Mouse (Mus musculus): ENCODE data around the gene Ttc23l.
"Not testable (repeated sequence)": the region's sequence is repeated elsewhere in the genome, so short reads cannot be mapped to it uniquely, and the experiment has no call there.

The Ttc23l gene

DNA sequence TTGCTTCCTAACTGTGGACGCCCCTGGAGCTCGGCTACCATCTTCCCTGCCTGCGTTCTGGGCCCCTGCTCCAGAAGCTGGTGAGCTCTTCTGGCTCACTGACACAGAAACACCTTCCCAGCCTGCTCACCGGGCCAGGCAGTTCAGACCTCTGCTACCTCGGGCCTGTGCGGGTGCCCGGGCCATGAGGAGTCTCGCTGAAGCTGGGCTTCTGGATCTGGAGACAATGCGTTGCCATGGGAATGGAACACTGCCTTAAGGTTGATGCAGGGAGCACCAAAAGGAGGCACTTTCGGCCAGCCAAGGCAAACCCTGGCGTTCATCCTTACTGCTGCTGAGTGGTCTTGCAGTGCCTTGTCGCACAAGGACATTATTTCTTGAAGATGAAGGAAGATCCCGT, at the start of gene Ttc23l:
Ttc23l (minus strand) TSS at position 204 of the 400 bp plus-strand sequence.
- no peak for DNase-seq (ENCODE audit: low read depth, low spot score)

DNA sequence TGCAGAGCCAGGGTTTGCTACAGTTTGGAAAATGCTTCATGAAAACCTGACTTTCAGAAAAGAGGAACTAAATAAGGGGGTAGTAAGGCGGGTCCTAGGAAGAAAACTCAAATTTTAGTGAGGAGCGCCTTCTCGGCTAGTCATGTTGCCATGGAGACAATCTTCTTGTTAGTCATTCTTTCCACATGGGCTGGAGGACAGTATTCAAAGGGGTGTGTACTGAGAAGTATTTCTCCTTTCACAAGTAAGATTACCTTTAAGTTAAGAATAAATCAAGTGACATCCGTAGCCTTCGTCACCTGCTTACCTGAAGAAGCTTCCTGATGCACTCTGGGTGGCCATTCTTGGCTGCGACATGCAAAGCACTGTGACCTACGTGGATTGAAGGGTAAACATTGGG, 40.9 kb upstream of the Ttc23l start:
- no peak for DNase-seq (ENCODE audit: low read depth, low spot score)

DNA sequence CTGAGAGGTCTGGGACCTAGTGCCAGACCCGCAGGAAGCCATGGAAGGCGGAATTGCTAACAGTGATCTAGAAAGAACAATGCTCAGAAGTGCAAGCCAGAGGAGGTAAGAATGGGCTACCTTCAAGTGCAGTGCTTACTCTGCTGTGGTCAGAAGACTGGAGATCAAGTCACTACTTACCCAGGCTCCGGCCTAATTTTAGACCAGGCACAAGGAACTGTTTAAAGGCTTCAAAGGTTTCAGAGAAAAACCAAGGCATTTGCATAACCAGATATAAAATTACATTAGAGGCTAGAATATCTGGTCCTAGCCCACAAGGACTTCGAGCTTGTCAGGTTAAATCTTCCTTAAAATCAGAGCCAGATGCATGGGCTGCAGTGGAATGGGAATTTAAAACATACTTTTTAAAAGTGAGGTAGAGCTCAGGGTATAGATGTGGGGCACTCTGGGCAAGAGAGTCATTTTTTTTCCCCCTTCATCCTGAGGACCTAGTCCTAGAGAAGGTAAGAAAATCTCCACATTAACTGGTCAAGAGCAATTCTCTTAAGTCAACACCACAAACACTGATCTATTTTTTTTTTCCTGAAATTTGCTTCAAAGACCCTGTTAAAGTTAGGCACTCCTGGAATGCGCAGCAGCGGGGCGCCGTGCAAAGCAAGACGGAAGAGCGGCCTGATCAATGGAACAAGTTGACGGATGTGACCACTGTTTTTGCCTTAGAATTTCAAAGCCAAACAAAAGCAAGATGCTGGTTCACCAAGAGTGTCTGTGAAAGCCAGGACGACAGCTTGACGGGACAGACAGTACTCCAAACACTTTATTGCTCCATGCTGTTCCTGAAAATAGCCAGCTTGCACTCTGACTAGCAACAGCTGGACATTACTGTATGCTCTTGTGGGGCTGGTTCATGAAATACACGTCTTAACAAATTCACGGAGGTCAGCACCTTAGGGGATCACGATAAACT, 40.1 kb upstream of the Ttc23l start:
- DNase-seq (ENCODE audit: low read depth, low spot score), result peak; percentile 70

DNA sequence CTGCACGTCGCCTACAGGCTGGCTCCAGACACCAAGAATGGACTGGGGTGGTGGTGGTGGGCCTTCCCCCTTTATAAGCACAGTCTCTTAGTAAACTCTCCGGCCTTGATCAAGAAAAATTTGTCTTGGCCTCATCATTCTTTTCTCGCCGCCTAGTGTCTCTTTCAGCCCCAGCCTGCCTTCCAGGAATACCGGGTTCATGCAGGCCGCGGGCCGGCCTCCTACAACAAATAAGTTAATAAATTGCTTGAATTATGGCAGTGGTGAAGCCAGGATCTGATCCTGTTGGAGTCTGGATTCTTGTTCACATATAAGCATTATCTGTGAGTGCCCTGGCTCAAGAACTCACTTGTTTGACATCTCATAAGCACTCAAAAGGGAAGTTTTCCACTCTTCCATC, 38.4 kb upstream of the Ttc23l start:
- no peak for DNase-seq (ENCODE audit: low read depth, low spot score)

DNA sequence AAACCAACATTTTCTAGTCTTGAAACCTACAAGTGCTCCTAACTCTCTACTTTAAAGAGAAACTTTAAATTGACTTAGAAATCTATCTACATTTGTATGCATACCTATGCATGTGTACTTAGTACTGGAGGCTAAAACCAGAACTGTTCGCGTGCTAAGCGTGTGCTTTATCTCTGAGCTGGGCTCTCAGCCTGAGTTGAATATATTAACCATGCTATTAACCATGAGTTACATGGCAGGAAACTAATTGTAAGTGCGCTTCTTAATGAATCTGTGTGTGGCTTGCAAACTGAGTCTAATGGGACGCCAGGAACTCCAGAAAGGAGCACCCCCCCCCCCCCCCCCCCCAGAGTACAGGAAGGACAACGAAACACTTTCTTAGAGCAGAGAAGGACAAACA, 36.9 kb upstream of the Ttc23l start:
- DNase-seq (ENCODE audit: low read depth, low spot score), result no peak

DNA sequence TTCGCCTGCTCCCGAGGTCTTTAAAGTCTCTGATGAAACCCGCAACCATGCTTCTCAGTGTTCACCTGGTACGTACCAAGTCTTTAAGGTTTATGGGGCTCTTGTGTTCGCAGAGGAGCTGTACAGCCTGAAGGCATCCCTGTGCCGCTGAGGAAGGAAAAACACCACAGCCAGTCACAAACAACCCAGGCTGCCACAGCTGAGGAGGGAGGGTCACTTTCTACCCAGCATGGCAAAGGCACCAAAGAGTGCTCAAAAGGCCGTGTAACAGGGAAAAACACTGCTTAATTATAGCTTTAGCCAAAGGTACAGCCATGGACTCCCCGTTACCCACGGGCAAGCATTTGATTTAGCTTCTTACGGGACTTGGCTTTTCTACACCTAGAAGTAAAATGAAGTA, 36.4 kb upstream of the Ttc23l start:
- peak; percentile 45 for DNase-seq (ENCODE audit: low read depth, low spot score)

DNA sequence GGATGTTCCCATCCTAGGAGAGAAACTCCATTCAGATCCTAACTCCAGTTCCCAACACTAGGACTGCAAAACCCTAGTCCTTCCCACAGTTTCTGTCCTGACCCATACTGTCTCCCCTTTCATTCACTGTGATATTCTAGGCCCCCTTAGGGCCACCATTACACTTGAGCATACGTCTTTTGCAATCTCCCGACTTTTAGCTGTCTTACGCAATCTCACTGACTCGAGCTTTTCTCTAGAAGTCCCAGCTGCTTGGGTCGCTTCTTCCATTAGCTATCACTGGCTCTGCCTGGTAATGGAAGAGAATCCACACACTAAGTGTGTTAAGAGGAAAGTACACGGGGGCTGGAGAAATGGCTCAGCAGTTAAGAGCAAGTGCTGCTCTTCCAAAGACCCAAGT, 34.6 kb upstream of the Ttc23l start:
- DNase-seq (ENCODE audit: low read depth, low spot score), result no peak

DNA sequence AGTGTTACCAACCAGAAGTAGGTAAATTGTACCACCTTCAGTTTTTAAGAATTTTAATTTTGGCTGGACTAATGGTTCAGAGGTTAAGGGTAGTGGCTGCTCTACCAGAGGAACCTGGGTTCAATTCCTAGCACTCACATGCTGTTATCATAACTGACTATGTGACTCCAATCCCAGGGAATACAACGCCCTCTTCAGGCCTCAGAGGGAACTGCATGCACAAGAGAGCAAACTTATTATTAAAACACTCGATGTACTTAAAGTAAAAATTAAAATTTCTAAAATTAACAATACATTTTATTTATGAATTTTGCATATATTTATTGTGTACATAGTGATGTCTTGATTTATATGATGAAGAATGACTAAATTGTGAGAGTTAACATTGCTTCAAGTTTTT, 28.1 kb upstream of the Ttc23l start:
- no peak for DNase-seq (ENCODE audit: low read depth, low spot score)

DNA sequence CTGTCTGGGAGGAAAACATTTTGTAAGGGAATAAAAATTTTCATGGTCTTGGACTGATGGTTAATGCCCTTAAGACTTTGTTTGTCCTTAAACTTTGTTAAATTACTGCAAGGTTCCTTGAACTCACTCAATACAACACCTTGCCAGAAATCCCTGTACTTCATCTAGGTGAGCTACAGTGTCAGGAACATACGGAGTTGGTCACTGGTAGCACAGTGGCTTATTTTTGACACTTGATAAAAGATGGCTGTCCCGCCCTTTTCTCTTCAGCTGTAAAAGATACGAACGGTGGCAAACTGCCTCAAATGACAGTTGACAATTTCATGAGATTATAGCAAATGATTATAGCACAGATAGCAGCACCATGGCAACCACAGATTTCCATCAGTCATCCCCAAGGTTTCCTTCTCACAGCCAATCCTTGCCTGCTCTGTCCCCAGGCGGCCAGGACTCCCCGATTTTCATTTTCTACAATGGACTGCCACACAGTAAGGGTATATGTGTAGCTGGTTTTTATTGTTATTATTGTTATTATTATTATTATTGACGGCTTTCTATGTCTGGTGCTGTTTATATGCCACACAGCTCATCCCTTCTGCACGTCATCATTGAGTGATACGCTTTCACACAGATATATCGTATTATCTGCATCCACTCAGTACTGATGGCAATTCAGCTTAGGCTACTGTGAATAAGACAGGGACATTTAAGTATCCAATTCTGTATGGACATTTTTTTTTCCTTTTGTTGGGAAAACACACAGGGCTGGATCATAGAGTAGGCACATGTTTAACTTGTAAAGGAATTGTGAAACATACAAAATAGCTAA, 26.1 kb upstream of the Ttc23l start:
- DNase-seq (ENCODE audit: low read depth, low spot score), result no peak

DNA sequence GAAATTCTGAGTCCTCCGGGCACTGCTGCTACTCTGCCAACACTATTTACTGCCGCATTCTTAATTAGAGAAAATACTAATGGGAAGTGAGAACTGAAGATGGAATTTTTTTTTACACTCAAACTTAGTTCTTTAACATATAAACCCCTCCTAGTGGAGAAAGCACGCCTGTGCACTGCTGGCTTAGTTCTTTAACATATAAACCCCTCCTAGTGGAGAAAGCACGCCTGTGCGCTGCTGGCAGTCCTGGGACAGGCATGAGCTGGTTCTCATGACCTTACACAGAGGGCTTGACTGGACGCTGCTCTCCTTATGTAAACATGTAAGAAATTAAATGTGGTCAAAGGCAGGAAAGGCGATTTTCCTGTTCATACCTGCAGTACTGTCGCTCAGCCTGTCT, 24.9 kb upstream of the Ttc23l start:
- DNase-seq (ENCODE audit: low read depth, low spot score), result peak; percentile 67

DNA sequence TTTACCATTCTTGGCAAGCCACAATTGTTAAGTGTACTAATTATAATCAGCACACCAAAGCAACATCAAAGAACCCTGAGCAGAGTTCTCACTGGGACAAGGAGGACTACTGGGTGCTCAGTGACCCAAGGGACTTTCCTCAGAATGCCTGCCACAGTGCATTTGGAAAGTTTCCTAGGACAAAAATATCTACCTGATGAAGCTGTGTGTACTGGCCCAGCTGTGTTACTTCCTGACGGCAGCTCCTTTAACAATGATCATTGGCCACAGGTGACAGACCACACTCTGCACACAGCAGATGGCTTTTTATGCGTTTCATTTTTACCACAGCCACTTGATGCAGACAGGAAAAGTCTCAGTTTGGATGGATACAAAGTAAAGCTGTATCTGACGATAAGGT, 20.7 kb upstream of the Ttc23l start:
- DNase-seq (ENCODE audit: low read depth, low spot score), result no peak

DNA sequence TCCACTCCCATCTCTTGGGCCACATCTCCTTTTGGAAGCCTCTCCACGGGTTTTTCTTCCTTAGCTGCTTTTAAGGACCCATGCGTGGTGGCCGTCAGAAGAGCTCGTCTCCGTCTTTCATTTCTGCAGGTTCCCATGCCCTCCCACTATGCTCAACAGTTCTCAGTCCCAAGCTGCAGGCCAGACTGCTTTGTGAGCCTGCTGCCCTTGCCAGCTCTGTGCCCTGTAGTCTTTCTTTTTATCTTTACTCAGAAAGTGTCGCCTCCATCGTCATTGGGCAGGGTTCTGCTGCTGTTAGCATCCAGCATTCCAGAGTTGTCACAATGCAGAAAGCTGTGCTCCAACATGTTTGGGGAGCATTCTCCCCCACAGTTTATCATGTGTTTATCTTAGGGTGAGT, 8.0 kb upstream of the Ttc23l start:
- DNase-seq (ENCODE audit: low read depth, low spot score), result no peak

DNA sequence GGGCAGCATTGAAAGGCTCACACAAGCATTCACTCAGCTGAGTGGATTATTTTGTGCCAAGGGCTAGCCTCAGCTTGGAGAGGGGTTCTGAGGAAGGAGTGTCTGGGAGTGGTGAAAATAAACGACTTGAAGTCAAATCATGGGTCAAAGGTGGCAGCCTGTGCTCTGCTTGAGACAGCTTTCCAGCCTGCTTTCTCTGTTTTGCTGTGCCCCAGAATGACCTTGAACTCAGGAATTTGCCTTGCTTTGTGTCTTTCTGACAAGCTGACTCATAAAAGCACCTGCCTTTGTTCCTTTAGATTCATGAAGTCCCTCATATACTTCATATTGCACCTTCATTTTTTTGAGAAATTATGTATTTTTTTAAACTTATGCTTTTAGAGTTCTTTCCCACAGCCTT, 5.7 kb upstream of the Ttc23l start:
- DNase-seq (ENCODE audit: low read depth, low spot score), result no peak

DNA sequence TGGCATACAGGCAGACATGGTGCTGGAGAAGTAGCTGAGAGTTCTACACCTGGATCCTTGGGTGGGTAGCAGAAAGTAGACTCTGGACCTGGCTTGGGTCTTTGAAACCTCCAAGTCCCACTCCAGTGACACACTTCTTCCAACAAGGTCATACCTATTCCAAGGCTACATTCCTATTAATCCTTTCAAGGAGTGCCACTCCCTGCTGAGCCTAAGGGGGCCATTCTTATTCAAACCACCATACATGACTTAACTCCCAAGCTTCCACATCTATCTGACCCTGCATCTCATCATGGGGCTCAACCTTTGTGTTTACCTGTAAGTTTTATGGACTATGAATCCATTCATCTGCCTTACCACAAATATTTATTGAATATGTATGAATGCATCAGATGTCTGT, 3.8 kb upstream of the Ttc23l start:
- DNase-seq (ENCODE audit: low read depth, low spot score), result no peak

DNA sequence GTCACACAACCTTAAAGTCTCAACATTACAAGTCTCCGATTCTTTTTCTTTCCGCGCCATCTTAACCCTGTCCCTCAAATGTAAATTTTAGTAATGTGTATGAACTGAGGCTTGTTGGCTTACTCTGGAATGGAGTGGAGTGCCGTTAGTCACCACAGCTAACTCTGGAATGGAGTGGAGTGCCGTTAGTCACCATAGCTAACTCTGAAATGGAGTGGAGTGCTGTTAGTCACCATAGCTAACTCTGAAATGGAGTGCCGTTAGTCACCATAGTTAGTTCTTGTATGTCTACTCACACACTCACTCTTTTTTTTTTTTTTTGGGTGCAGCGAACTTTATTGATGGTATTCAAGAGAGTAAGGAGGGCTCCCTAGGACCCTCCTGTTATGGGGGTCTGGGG, 1.5 kb upstream of the Ttc23l start:
- DNase-seq (ENCODE audit: low read depth, low spot score), result no peak

DNA sequence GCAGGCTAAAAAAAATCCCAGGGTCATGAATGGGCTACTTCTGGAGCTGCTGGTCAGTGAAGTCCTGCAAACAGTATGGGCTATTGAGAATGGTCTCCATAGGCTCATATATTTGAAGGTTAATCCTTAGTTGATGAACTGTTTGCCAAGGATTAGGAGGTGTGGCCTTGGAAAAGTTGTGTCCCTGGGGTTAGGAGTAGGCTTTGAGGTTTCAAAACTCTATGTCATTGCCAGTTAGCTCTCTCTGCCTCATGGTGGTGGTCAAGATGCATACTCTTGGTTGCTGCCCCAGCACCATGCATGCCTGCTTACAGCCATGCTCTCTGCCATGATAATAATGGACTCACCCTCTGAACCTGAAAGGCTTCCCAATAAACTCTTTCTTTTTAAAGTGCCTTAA, 4.1 kb downstream of the Ttc23l start:
- DNase-seq (ENCODE audit: low read depth, low spot score), result no peak

DNA sequence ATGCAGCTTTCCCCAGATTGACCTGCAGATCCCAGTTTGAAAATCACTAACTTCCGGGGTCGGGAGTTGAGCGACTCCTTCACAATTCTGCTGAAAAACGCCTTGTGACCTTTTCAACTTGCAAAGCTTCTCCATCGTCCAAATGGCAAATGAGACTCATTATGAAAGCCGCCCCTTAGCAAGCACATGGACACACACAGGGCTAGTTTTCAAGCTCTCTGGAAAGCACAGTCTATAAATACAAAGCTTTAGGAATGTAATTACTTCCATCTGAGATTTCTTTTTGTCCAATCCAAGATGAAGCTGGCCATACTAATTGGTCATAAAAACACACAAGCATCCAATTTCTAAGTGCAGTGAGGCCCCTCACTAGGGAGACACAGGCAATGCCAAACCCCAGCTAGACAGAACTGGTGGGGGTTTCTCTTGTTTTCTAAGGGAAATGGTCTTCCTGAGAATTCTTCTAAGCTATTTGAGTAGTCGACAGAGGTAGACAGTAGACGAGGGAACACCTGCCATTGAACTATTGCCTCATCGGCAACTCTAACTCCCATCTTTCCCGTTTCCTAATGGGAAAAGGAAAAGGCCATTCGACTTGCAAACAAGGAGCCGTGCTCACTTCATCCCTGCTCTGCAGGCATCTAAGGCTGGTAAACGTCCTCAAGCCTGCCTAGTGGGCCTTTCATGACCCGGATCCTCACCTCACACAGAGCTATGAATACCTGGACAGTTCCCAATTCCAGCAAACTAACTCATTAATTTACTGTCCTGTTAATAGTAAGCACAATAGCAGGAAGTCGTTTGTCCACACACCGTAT, 18.0 kb downstream of the Ttc23l start:
- peak; percentile 70 for DNase-seq (ENCODE audit: low read depth, low spot score)

DNA sequence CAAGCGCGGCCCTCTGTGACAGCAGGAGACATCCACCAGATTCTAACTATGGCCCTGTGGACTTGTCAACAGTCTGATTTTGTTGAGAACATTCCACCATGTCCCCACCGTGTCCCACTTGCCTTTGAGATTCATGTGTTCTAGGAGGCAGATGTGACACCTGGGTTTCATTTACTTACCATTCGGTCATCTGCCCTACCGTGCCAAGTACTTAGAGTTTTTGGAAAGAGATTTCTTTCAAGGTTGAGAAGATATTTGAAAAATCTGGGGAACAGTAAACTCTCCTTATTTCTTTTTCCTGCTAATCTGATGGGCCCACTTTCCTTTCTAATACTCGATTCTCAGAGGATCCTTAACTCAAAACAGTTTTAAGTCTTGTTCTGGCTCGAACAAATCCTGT, 22.5 kb downstream of the Ttc23l start:
- DNase-seq (ENCODE audit: low read depth, low spot score), result peak; percentile 14

DNA sequence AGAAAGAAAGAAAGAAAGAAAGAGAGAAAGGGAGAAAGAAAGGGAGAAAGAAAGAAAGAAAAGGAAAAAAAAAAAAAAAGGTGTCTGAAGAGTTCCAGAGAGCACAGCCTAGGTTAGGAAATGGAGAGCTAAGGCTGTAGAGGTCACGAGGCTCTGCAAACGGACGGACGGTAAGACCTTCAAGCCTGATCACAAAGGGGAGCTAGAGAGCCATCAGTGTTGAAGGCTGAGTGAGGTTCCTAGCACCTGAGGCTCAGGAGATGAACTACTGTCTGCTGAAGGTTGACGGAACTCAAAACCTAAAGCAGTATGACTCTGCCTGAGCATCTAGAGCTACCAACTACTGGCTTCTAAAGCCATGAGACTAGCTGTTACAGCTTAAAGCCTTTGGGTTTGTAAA, 23.9 kb downstream of the Ttc23l start:
- DNase-seq (ENCODE audit: low read depth, low spot score), result no peak

DNA sequence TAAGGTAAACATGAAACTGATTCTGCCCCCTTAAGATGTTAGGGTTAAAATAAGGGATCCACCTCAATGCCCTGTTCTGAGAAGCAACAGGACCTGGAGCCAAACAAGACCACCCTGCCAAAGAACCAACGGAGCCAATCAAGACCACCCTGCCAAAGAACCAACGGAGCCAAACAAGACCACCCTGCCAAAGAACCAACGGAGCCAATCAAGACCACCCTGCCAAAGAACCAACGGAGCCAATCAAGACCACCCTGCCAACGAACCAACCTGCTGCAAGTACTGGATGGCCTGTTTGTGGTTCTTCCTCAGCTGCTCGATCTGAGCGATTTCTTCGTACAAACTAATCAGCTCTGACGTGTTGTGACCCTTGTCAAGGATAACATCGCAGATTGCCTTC, 25.1 kb downstream of the Ttc23l start:
- DNase-seq (ENCODE audit: low read depth, low spot score), result not testable (repeated sequence)

DNA sequence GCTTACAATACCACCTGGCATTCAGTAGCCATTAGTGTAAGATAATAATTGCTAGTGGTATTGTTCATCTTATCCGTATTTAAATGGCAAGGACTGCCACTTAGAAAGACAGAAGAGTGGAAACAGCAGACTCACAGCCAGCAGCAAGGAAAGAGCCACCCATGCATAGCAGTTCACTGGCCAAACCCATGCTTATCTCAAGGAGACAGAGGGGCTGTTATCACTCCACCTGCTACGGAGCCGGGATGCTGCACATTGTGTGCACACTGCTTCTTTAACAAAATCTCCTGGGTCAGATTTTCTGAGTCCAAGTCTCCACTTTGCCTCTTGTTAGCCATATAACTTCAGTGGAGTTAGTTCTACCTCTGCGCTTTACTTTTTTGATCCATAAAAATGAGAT, 27.1 kb downstream of the Ttc23l start:
- no peak for DNase-seq (ENCODE audit: low read depth, low spot score)

DNA sequence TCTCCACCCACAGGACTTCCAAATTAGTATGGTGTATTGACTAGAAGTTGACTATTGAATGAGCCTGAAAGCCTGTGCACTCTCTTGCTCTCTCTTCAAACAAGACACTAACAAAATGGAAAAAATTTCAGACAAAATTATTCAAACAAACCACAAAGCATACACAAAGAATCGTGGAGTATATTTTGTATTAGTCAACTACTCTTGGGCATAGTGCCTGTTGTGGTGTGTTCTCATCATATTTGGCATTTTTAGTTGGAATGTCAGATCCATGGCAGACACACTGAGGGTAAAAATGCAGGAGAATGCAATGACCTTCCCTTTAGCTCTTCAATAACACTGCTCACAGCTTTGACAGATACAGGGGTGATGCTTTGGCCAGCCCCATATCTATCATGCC, 32.6 kb downstream of the Ttc23l start:
- DNase-seq (ENCODE audit: low read depth, low spot score), result no peak
